Mouse (Mus musculus) thymus, postnatal 14 days (tissue): Measurements from ENCODE around the gene Cbx2.

Experiments used
- DNase-seq: peaks from one replicate; pipeline ENCODE4 v3.0.0; 2021

The Cbx2 gene

GRCm38 (mm10) chr11:119066841-119067240 is 44.1 kb downstream of the Cbx2 start:
- no peak for DNase-seq

- no peak for DNase-seq
These were observed 49.5 kb downstream of the Cbx2 start for GRCm38 (mm10) chr11:119072239-119072638.

GRCm38 (mm10) chr11:119072986-119073385 is 50.2 kb downstream of the Cbx2 start:
- DNase-seq: no peak

- DNase-seq: no peak
These were observed 51.2 kb downstream of the Cbx2 start for GRCm38 (mm10) chr11:119073876-119074433.

- DNase-seq: no peak
These were observed 53.0 kb downstream of the Cbx2 start for GRCm38 (mm10) chr11:119075805-119076204.

GRCm38 (mm10) chr11:119077755-119078154 is 55.0 kb downstream of the Cbx2 start:
- DNase-seq: no peak

GRCm38 (mm10) chr11:119078691-119079444 is 56.1 kb downstream of the Cbx2 start:
- DNase-seq: no peak

GRCm38 (mm10) chr11:119079445-119079837 is 56.7 kb downstream of the Cbx2 start:
- DNase-seq: no peak

GRCm38 (mm10) chr11:119080461-119081147 is 57.8 kb downstream of the Cbx2 start:
- DNase-seq: no peak
